Mouse (Mus musculus): ENCODE results near the gene Nnmt.

Nnmt gene

DNA sequence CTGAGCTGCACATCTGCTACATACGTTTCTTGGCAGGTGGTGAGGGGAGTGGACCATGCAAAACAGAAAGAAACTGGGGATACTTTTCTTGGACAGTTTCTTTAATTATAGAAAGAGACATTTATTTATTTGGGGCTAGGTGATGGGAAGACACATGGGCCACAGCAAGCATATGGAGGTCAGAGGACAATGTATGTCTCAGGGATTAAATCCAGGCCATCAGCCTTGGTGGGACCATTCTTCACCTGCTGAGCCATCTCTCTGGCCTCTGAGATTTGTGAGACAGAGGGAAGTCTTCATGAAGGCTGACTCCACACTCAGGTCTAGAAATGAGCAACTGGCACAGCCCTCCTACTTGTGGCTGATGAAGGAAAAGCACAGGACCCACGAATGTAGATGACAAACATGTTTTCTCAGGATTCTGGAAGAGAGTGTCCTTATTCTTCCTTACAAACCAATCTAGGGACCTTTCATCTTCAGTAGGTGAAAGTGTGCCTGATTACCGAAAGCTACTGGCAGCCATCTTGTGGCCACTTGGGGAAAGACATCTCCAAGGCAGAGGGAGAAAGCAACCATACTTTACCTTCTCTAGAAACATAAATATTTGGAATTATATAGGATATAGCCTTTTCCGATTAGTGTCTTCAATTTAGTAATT, 45.3 kb downstream of the Nnmt start:
- peak in 1 of 2 experiments; percentile 42 for DNase-seq (ENCODE audit: low spot score in 2 of 2)

DNA sequence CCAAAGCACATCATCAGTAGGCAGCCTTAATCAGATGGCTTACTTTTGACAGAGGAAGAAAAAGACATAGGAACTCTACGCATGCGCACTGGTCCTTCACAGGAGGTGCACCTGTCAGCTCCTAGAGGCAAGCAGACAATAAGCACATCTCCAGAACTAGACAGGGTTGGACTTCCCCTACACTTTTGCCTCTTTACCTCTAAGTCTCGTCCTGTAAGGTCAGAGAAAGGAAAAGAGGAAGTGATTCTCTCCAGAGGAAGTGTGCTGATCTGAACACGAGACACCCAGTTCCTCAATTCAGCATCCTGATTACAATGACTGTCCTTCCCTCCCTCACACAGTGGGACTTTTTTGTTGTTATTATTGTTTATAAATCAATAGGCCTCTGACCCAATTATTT, 46.3 kb downstream of the Nnmt start:
- no peak for DNase-seq (ENCODE audit: low spot score in 2 of 2)

DNA sequence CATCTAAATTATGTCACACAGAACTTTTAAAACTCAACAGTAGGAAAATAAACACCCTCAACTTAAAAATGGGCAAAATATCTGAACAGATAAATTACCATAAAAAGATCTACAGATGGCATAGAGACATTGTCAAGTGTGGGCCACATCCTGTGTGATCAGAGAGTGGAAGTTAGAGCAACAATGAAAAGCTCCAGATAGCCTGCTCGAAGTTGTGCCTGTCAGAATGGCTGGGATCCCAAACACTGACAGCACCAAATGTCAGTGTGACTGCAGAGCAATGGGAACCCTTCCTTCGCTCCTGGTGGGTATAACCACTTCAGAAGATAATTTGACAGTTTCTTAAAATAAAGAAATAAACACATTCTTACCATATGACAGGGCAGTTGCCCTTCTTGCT, 55.9 kb downstream of the Nnmt start:
- no peak for DNase-seq (ENCODE audit: low spot score in 2 of 2)

DNA sequence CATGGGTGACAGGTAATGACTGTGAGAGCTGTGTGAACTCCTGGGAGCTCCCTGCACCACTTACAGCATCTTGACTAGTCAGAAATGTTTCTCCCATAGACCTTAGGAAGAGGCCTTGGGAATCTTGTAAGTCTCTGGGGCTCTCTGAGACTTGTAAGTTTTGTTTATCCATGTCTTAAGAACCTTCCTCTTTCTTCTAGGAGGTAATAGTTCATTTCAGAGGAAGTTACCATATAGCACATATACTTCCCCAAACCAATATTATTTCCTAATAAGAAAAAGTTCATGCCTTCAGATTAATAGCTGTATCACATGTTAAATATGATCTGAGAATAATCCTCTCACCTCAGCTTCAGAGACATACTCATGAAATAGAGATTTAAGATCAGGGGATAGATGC, 57.7 kb downstream of the Nnmt start:
- no peak for DNase-seq (ENCODE audit: low spot score in 2 of 2)

Data from frontal cortex, postnatal 10 days (tissue).